Mouse (Mus musculus) MEL (cell line): ENCODE results near the gene Gm9964.

Source experiments
- CHD1 ChIP-seq: IDR thresholded peaks from 2 replicates; pipeline ENCODE4 v1.6.1; 2012; ENCODE audit warnings: low read depth, mild to moderate bottlenecking, inconsistent platforms, low read length, improper control_type of control experiment
- CHD2 ChIP-seq: IDR thresholded peaks from 2 replicates; pipeline ENCODE4 v1.6.1; 2011; ENCODE audit warnings: low read length, improper control_type of control experiment
- CTCF ChIP-seq, 3 experiments: IDR thresholded peaks in 2 of 3; conservative IDR thresholded peaks in 1 of 3; 2 replicates each; pipeline ENCODE4 v1.5.1; 2011 to 2012; ENCODE audit warnings: low read length in 3 of 3, low read depth in 2 of 3, mild to moderate bottlenecking in 2 of 3, improper control_type of control experiment in 1 of 3, inconsistent platforms in 1 of 3, mixed read lengths in 1 of 3, moderate library complexity in 1 of 3; ENCODE audit not compliant: control insufficient read depth in 1 of 3, insufficient read depth in 1 of 3, poor library complexity in 1 of 3, severe bottlenecking in 1 of 3
- EP300 ChIP-seq, 2 experiments: IDR thresholded peaks; 2 replicates each; pipeline ENCODE4 v1.6.1; 2011; ENCODE audit warnings: improper control_type of control experiment in 2 of 2, low read length in 2 of 2, low read depth in 1 of 2, mild to moderate bottlenecking in 1 of 2
- GABPA ChIP-seq: IDR thresholded peaks from 2 replicates; pipeline ENCODE4 v1.6.1; 2012; ENCODE audit warnings: low read depth, mild to moderate bottlenecking, inconsistent platforms, low read length, improper control_type of control experiment, moderate library complexity
- GATA1 ChIP-seq: IDR thresholded peaks from 2 replicates; pipeline ENCODE4 v1.6.1; 2011; ENCODE audit warnings: low read depth, low read length, improper control_type of control experiment
- HCFC1 ChIP-seq: IDR thresholded peaks from 2 replicates; pipeline ENCODE4 v1.6.1; 2012; ENCODE audit warnings: low read depth, mild to moderate bottlenecking, inconsistent platforms, low read length, improper control_type of control experiment, moderate library complexity
- MAX ChIP-seq: IDR thresholded peaks from 2 replicates; pipeline ENCODE4 v1.6.1; 2011; ENCODE audit warnings: low read length, improper control_type of control experiment
- MEF2A ChIP-seq: IDR thresholded peaks from 2 replicates; pipeline ENCODE4 v1.6.1; 2014; ENCODE audit warnings: low read depth, mild to moderate bottlenecking, inconsistent platforms, low read length, improper control_type of control experiment; ENCODE audit not compliant: poor library complexity, insufficient replicate concordance, severe bottlenecking; ENCODE audit errors: extremely low read depth
- MYB ChIP-seq: IDR thresholded peaks from 2 replicates; pipeline ENCODE4 v1.6.1; 2011; ENCODE audit warnings: mild to moderate bottlenecking, low read depth, low read length, improper control_type of control experiment
- MYC ChIP-seq: IDR thresholded peaks from 2 replicates; pipeline ENCODE4 v1.6.1; 2011; ENCODE audit warnings: low read depth, mild to moderate bottlenecking, low read length, improper control_type of control experiment, moderate library complexity
- POLR2A ChIP-seq, 2 experiments: IDR thresholded peaks; 2 replicates each; pipeline ENCODE4 v1.6.1; 2011 to 2012; ENCODE audit warnings: low read length in 2 of 2, mild to moderate bottlenecking in 2 of 2, control low read depth in 1 of 2, improper control_type of control experiment in 1 of 2, low read depth in 1 of 2, moderate library complexity in 1 of 2; ENCODE audit not compliant: control insufficient read depth in 1 of 2, insufficient read depth in 1 of 2, poor library complexity in 1 of 2
- TBP ChIP-seq: IDR thresholded peaks from 2 replicates; pipeline ENCODE4 v1.8.0; 2011; ENCODE audit warnings: low read depth, low read length, improper control_type of control experiment
- ZKSCAN1 ChIP-seq: IDR thresholded peaks from 2 replicates; pipeline ENCODE4 v1.6.1; 2012; ENCODE audit warnings: low read depth, mild to moderate bottlenecking, inconsistent platforms, low read length, improper control_type of control experiment, moderate library complexity

DNA sequence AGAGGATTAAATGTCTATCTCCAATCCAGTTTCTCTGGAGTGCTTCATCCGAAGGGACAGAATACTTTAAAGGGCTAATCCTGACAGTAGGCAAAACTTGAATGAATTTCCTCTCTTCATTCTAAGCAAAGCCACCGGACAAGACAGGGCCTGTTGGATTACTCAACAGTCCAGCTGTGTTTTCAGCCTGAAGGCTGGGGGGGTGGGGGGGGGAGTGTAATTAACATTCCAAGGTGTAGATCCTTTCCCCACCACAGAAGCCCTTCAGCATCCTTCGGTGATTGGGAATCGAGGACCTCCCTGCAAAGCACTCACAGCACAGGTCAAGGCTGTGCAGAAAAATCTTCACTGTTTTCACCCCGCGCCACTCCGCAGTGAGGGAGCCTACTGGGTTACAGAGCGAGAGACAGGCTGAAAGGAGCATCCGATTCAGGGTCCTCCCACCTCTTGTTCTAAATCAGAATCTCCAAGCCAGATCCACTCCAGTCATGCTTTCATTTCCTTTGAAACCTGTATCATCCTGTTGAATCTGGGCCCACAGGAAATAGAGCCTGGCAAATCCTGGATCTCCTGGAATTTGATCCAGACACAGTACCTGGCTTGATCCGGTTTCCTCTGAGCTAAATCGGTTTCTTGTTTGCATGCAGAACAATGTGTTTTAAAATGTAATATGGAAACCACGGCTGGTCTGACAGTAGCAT is 27.4 kb upstream of the Gm9964 start:
- TF ChIP-seq MEF2A (no peak), EP300 (IDR thresholded peaks at IDR 0.05; ENCODE audit: low read depth in 1 of 2, low read length in 2 of 2) (no peak), GATA1 (no peak), CHD2 (no peak), POLR2A (IDR thresholded peaks at IDR 0.05; ENCODE audit: control insufficient read depth in 1 of 2, insufficient read depth in 1 of 2, low read depth in 1 of 2, low read length in 2 of 2, poor library complexity in 1 of 2) (no peak), CTCF (IDR thresholded peaks at IDR 0.05 in 2 of 3, conservative IDR thresholded peaks at IDR 0.05 in 1 of 3; ENCODE audit: control insufficient read depth in 1 of 3, insufficient read depth in 1 of 3, low read depth in 2 of 3, low read length in 3 of 3, poor library complexity in 1 of 3, severe bottlenecking in 1 of 3) (no peak), HCFC1 (no peak), ZKSCAN1 (no peak), MAX (no peak), GABPA (no peak), MYC (no peak), CHD1 (no peak), TBP (no peak), MYB (no peak)
